Mouse (Mus musculus): Measurements from ENCODE around the gene Dennd4a. TPM values are rescaled to one million over a fixed set of nuclear protein-coding genes. Genes with fewer than 3 reads are reported as not detected.
"Not testable (repeated sequence)": the region's sequence is repeated elsewhere in the genome, so short reads cannot be mapped to it uniquely, and the experiment has no call there.

Gene Dennd4a
- total and polyA plus RNA-seq, 2 experiments from 2014 or later, result 8.8 to 17.6 TPM

- 67% methylated on average over 3 of the region's 3 CpGs for WGBS
- Histone ChIP-seq H3K4me1 (ENCODE audit: insufficient read depth, low read length) (peaks cover 4% of the 10 kb centered on the region; the same call in 1 of the 2 replicates), H3K36me3 (ENCODE audit: insufficient read depth, low read length) (no peaks in the 10 kb centered on the region), H3K4me2 (ENCODE audit: low read depth, low read length) (no peak overlapping the region), H3K9me3 (ENCODE audit: low read length) (no peaks in the 10 kb centered on the region), H3K27ac (no peak overlapping the region), H3K27me3 (ENCODE audit: insufficient read depth, low read length) (no peaks in the 10 kb centered on the region), H3K9ac (replicated peaks; ENCODE audit: low read length) (no peak overlapping the region), H3K4me3 (ENCODE audit: low read length) (no peak overlapping the region)
- no peak for DNase-seq (ENCODE audit: low spot score)
- TF ChIP-seq CTCF (IDR thresholded peaks at IDR 0.05; ENCODE audit: low read depth), result no peak
- ATAC-seq, result no peak
Measured at GRCm38 (mm10) chr9:64809851-64810250, 1.3 kb upstream of the Dennd4a start.

DNA sequence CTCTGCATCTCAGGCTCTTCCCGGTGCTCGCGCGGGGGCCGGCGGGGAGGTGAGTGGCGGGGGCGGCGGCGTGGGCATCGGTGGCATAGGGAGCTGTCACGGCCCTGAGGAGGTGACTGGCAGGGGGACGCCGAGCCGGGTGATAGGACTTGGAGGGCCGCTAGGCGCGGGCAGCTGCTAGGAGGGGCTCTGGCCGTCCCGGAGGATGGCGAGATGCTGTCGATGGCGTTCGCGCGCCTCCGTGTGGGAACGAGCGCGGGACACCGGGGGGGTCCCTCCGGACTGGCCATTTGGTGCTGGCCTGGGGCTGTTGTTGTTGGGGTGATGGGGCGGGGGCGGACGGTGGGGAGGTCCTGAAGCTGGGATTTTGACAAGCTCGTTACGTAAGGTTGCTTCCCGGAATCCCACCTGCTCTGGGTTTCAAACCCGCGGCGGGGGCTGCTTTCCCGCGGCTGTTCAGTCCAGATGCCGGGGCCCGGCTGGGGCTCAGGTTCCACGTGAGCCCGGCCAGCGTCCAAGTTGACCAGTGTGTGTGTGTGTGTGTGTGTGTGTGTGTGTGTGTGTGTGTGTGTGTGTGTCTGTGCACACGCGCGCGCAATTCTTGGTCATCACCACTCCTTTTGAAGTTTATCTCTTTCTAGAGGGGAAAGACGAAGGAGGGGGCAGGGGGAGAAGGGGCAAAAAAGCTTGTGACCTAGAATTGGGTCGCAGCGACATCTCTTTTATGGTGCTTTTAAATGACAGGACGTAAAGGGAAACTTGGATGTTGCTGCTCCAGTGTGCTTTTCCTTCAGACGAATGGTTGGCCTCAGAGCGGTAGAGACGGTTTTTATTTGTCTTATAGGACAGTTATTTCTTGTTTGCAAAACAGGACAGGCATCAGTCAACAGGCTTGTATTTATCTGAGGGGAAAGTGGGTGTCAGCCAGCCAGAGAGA lies 666 bp downstream of the Dennd4a start:
- H3K27ac ChIP-seq, result peak overlapping the region; percentile 96
- H3K4me2 ChIP-seq (ENCODE audit: low read depth, low read length), result peak overlapping the region; percentile 70
- peaks cover 4% of the 10 kb centered on the region; the same call in 1 of the 2 replicates for H3K4me1 ChIP-seq (ENCODE audit: insufficient read depth, low read length)
- peak; percentile 79 for DNase-seq (ENCODE audit: low spot score)
- H3K27me3 ChIP-seq (ENCODE audit: insufficient read depth, low read length), result no peaks in the 10 kb centered on the region
- H3K4me3 ChIP-seq (ENCODE audit: low read length), result peak overlapping the region; percentile 89
- ATAC-seq, result peak; percentile 81
- no peaks in the 10 kb centered on the region for H3K9me3 ChIP-seq (ENCODE audit: low read length)
- peak; percentile 29; the same call in 1 of the 2 replicates for TF ChIP-seq CTCF (IDR thresholded peaks at IDR 0.05; ENCODE audit: low read depth)
- H3K36me3 ChIP-seq (ENCODE audit: insufficient read depth, low read length), result no peaks in the 10 kb centered on the region
- peak overlapping the region; percentile 90 for H3K9ac ChIP-seq (replicated peaks; ENCODE audit: low read length)
- WGBS, result under 1% methylated on average over 59 of the region's 59 CpGs

DNA sequence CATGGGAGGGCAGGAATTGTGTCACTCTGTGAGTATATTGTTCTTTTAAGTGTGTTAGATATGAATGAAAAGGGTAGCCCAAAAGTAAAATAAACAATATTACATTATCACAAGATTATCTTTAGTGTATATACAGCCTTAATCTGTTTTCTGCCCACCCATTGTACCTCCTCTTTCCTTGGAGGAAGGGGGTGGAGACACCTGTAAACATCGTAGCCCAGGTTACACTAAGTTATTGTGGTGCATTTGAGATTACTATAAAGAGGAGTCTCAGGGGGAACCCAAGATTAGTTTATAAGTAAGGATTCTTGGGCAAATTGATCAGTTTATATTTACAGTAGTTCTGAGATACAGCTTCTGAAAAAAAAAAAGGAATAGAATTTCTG lies 1.3 kb downstream of the Dennd4a start:
- Histone ChIP-seq H3K9ac (replicated peaks; ENCODE audit: low read length) (peak overlapping the region; percentile 90), H3K9me3 (ENCODE audit: low read length) (no peaks in the 10 kb centered on the region), H3K4me1 (ENCODE audit: insufficient read depth, low read length) (peaks cover 4% of the 10 kb centered on the region; the same call in 1 of the 2 replicates), H3K27me3 (ENCODE audit: insufficient read depth, low read length) (no peaks in the 10 kb centered on the region), H3K4me3 (ENCODE audit: low read length) (peak overlapping the region; percentile 89), H3K4me2 (ENCODE audit: low read depth, low read length) (peak overlapping the region; percentile 70), H3K36me3 (ENCODE audit: insufficient read depth, low read length) (no peaks in the 10 kb centered on the region), H3K27ac (0 out of 2 replicates have a peak overlapping the region, but pooled peaks have one; percentile 96)
- no peak for ATAC-seq
- no peak for TF ChIP-seq CTCF (IDR thresholded peaks at IDR 0.05; ENCODE audit: low read depth)
- WGBS, result 23% methylated on average over 1 of the region's 1 CpGs
- DNase-seq (ENCODE audit: low spot score), result no peak

DNA sequence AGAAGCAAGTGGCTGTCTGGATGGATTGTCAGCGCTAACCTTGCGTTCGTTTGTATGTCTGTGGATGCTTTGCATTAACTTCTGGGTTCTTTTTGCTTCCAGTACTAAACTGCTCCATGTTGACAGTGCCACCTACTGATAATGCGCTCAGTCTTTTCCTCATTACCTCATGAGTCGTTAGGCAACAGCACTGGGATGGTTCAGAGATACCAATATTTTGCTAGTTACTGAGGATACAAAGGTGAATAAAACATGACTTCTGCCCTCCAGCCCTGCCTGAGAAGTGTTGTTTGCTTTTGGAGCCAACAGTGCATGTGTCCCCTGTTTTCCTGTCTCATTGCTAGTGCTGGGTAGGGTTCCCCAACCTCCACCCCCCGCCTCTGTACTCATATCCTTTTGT lies 3.1 kb downstream of the Dennd4a start:
- no peak overlapping the region for H3K4me3 ChIP-seq (ENCODE audit: low read length)
- peak; percentile 7 for DNase-seq (ENCODE audit: low spot score)
- ATAC-seq, result no peak
- peaks cover 4% of the 10 kb centered on the region; the same call in 1 of the 2 replicates for H3K4me1 ChIP-seq (ENCODE audit: insufficient read depth, low read length)
- no peaks in the 10 kb centered on the region for H3K36me3 ChIP-seq (ENCODE audit: insufficient read depth, low read length)
- H3K9ac ChIP-seq (replicated peaks; ENCODE audit: low read length), result no peak overlapping the region
- H3K27me3 ChIP-seq (ENCODE audit: insufficient read depth, low read length), result no peaks in the 10 kb centered on the region
- 80% methylated on average over 6 of the region's 6 CpGs for WGBS
- TF ChIP-seq CTCF (IDR thresholded peaks at IDR 0.05; ENCODE audit: low read depth), result peak; percentile 44
- no peak overlapping the region for H3K27ac ChIP-seq
- H3K4me2 ChIP-seq (ENCODE audit: low read depth, low read length), result no peak overlapping the region
- H3K9me3 ChIP-seq (ENCODE audit: low read length), result no peaks in the 10 kb centered on the region

GRCm38 (mm10) chr9:64819686-64820085 lies 8.5 kb downstream of the Dennd4a start:
- not testable (repeated sequence) for H3K36me3 ChIP-seq (ENCODE audit: insufficient read depth, low read length); ATAC-seq; H3K9ac ChIP-seq (replicated peaks; ENCODE audit: low read length); DNase-seq (ENCODE audit: low spot score); H3K27ac ChIP-seq; H3K27me3 ChIP-seq (ENCODE audit: insufficient read depth, low read length); H3K4me3 ChIP-seq (ENCODE audit: low read length); H3K9me3 ChIP-seq (ENCODE audit: low read length); H3K4me2 ChIP-seq (ENCODE audit: low read depth, low read length); H3K4me1 ChIP-seq (ENCODE audit: insufficient read depth, low read length)
- 91% methylated on average over 4 of the region's 4 CpGs for WGBS

- Histone ChIP-seq H3K9ac (replicated peaks; ENCODE audit: low read length) (no peak overlapping the region), H3K4me2 (ENCODE audit: low read depth, low read length) (no peak overlapping the region), H3K9me3 (ENCODE audit: low read length) (no peaks in the 10 kb centered on the region), H3K27me3 (ENCODE audit: insufficient read depth, low read length) (no peaks in the 10 kb centered on the region), H3K36me3 (ENCODE audit: insufficient read depth, low read length) (no peaks in the 10 kb centered on the region), H3K4me1 (ENCODE audit: insufficient read depth, low read length) (no peaks in the 10 kb centered on the region), H3K27ac (no peak overlapping the region), H3K4me3 (ENCODE audit: low read length) (no peak overlapping the region)
- WGBS, result 54% methylated on average over 3 of the region's 3 CpGs
- ATAC-seq (no peak), DNase-seq (ENCODE audit: low spot score) (no peak)
- no peak for TF ChIP-seq CTCF (IDR thresholded peaks at IDR 0.05; ENCODE audit: low read depth)
Measured at GRCm38 (mm10) chr9:64820086-64820795, 9.1 kb downstream of the Dennd4a start.

Measured in hindbrain, postnatal 0 days (tissue).